Mouse (Mus musculus) lung, embryonic 16.5 days (tissue): ENCODE measurements around the gene Ube2v1. TPM values are rescaled to one million over a fixed set of nuclear protein-coding genes. Genes with fewer than 3 reads are reported as not detected.

ENCODE experiments used
- ATAC-seq: fragments of 200-750 bp; cut with Nextera tagmentation; 2 replicates; pipeline ENCODE4 v1.8.0; 2017; ENCODE audit warnings: low read depth, mild to moderate bottlenecking, moderate library complexity
- H3K27ac ChIP-seq: fragments of 300-500 bp; sonication (generic); 2 replicates; pipeline ENCODE4 v1.5.1; 2014; ENCODE audit warnings: mild to moderate bottlenecking, control low read depth, low read length
- H3K27me3 ChIP-seq: fragments of 300-500 bp; sonication (generic); 2 replicates; pipeline ENCODE4 v1.6.1; 2014; ENCODE audit warnings: low read depth, low read length, mixed read lengths; ENCODE audit not compliant: control insufficient read depth, insufficient read depth
- H3K36me3 ChIP-seq: fragments of 300-500 bp; sonication (generic); 2 replicates; pipeline ENCODE4 v1.6.1; 2014; ENCODE audit warnings: low read length; ENCODE audit not compliant: control insufficient read depth, insufficient read depth
- H3K4me1 ChIP-seq: fragments of 300-500 bp; sonication (generic); replicated peaks from 2 replicates; pipeline ENCODE4 v1.6.1; 2014; ENCODE audit warnings: low read length, mixed read lengths; ENCODE audit not compliant: control insufficient read depth, insufficient read depth
- H3K4me2 ChIP-seq: fragments of 300-500 bp; sonication (generic); 2 replicates; pipeline ENCODE4 v1.6.1; 2014; ENCODE audit warnings: low read depth, low read length, control low read depth
- H3K4me3 ChIP-seq: fragments of 300-500 bp; sonication (generic); 2 replicates; pipeline ENCODE4 v1.5.1; 2014; ENCODE audit warnings: mild to moderate bottlenecking, low read length, control low read depth
- H3K9ac ChIP-seq: fragments of 300-500 bp; sonication (generic); 2 replicates; pipeline ENCODE4 v1.6.1; 2014; ENCODE audit warnings: low read length, control low read depth
- H3K9me3 ChIP-seq: fragments of 300-500 bp; sonication (generic); 2 replicates; pipeline ENCODE4 v1.6.1; 2016; ENCODE audit warnings: low read length; ENCODE audit not compliant: control insufficient read depth
- WGBS: fragments of 180-500 bp; shearing (Covaris S2); extraction: QIAGEN DNeasy Blood & Tissue Kit; methylation state at CpG from one replicate; pipeline ENCODE4 v1.1.7; 2014; 5-methylcytosine and 5-hydroxymethylcytosine counted together
- polyA plus RNA-seq: library from polyadenylated mRNA; unstranded; fragments of >200 nt; fragmentation: Nextera tagmentation; extraction: Ambion mirVana; gene quantifications from 2 replicates; pipeline ENCODE4 v1.2.1, GENCODE M21; 2015

Ube2v1 gene
- polyA plus RNA-seq, 1 experiment from 2014 or later: 285 TPM

DNA sequence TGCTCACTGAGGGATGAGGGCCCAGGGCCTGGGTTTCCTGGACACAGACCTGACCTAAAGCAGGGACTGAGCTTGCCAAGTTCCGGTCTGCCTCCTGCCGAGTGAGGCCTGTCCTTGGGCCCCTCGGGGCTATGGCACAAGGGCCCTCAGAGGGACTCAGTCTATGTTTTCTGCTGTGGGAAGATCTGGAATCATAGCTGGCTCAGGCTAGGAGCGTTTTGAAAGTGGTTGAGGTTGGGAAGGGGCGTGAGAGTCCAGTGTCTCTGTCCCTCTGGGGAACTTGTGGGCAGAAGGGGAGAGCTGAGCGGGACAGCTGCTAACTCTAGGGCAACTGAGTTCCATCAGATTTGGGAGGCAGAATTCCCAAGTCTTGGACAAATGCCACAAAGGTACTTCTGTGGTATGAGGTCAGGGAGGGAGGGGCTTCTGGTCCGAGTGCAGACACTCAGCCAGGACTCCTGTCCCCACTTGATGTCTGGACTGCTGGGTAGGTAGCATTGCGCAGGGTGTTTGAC lies 31.4 kb downstream of the Ube2v1 start:
- peaks cover 50% of the 10 kb centered on the region for H3K4me1 ChIP-seq
- H3K9me3 ChIP-seq: no peaks in the 10 kb centered on the region
- no peak overlapping the region for H3K4me3 ChIP-seq
- no peak overlapping the region for H3K4me2 ChIP-seq
- H3K36me3 ChIP-seq: no peaks in the 10 kb centered on the region
- ATAC-seq: no peak
- 0 out of 2 replicates have a peak overlapping the region, but pooled peaks have one; percentile 19 for H3K27ac ChIP-seq
- WGBS: 45% methylated on average over 8 of the region's 8 CpGs
- no peaks in the 10 kb centered on the region for H3K27me3 ChIP-seq
- no peak overlapping the region for H3K9ac ChIP-seq

DNA sequence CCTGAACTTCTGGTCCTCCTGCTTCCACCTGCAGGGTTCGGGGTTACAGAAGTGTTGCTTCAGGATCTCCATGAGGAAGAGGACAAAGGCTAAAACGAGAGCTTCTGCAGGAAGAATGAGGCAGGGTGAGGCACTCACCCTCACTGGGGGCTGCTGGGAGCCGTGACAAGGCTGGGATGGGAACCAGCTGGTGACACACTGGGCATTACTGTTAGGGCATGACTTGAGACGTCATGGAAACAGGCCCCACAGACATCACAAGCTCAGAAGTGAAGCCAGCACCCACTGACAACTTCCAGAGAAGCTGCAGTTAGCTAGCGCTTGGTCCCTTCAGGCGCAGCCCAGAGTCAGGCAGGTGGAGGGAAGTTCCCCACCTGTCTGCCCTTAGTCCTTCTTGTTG lies 32.0 kb downstream of the Ube2v1 start:
- peaks cover 53% of the 10 kb centered on the region for H3K4me1 ChIP-seq
- no peaks in the 10 kb centered on the region for H3K36me3 ChIP-seq
- no peaks in the 10 kb centered on the region for H3K9me3 ChIP-seq
- H3K4me3 ChIP-seq: no peak overlapping the region
- 62% methylated on average over 6 of the region's 6 CpGs for WGBS
- H3K27me3 ChIP-seq: no peaks in the 10 kb centered on the region
- no peak overlapping the region for H3K9ac ChIP-seq
- no peak overlapping the region for H3K27ac ChIP-seq
- ATAC-seq: no peak
- no peak overlapping the region for H3K4me2 ChIP-seq

DNA sequence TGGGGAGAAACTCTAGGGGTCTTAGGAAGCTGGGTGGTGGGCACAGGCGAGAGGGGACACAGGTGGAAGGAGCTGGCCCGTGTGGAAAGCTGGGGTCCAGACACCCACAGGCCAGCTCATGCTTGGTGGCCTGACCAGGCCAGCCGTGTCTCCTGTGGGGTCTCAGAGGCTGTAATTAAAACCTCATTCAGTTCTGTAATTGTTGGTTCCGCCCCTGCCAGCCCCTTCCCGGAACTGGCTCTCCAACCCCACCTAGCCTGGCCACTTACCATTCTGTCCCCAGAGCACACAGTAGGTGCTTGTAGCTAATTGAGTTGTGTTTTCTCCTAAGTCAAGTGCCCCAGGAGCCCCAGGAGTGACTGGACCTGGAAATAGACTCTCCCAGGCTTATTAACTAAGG lies 32.7 kb downstream of the Ube2v1 start:
- no peaks in the 10 kb centered on the region for H3K27me3 ChIP-seq
- peaks cover 54% of the 10 kb centered on the region for H3K4me1 ChIP-seq
- WGBS: 77% methylated on average over 5 of the region's 5 CpGs
- H3K4me3 ChIP-seq: no peak overlapping the region
- ATAC-seq: no peak
- no peak overlapping the region for H3K4me2 ChIP-seq
- no peaks in the 10 kb centered on the region for H3K36me3 ChIP-seq
- peak overlapping the region; percentile 14 for H3K27ac ChIP-seq
- no peak overlapping the region for H3K9ac ChIP-seq
- H3K9me3 ChIP-seq: no peaks in the 10 kb centered on the region

DNA sequence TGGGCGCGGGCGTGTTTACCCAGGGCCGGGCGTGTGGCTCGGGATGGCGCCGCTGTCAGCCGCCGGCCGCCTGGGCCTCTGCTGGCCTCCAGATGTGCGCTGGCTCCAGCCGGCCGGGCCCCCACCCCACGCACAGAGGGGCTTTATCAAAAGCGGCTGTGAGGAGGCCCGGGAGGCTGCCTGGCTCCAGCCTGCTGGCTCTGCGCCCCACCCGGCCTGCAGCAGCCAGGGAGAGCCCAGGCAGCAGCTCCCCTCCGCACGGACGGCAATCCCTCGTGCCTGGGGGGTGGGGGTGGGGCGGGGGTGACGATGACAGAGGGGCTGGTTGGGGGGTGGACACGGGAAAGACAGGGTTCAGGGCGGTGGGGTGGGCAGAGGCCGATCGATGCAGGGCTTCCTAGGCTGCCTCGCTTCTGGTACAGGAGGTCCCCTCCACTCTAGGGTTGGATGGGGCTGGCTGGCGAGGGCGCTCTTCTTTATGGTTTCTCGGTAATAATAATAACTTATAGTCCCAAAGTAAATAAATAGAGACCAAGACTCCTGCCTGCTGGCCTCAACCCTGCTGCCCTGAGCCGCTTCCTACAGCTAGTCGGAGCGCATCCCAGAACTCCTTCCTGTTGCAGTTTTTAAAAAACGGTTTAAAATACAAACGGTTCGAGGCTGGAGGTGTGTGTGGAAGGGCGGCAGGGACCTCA lies 34.3 kb downstream of the Ube2v1 start:
- Histone ChIP-seq H3K4me3 (peak overlapping the region; percentile 32), H3K9me3 (no peaks in the 10 kb centered on the region), H3K36me3 (no peaks in the 10 kb centered on the region), H3K4me1 (peaks cover 65% of the 10 kb centered on the region), H3K4me2 (peak overlapping the region; percentile 60), H3K27me3 (no peaks in the 10 kb centered on the region), H3K9ac (peak overlapping the region; percentile 70), H3K27ac (peak overlapping the region; percentile 98)
- ATAC-seq: peak; percentile 77
- WGBS: 20% methylated on average over 36 of the region's 40 CpGs

DNA sequence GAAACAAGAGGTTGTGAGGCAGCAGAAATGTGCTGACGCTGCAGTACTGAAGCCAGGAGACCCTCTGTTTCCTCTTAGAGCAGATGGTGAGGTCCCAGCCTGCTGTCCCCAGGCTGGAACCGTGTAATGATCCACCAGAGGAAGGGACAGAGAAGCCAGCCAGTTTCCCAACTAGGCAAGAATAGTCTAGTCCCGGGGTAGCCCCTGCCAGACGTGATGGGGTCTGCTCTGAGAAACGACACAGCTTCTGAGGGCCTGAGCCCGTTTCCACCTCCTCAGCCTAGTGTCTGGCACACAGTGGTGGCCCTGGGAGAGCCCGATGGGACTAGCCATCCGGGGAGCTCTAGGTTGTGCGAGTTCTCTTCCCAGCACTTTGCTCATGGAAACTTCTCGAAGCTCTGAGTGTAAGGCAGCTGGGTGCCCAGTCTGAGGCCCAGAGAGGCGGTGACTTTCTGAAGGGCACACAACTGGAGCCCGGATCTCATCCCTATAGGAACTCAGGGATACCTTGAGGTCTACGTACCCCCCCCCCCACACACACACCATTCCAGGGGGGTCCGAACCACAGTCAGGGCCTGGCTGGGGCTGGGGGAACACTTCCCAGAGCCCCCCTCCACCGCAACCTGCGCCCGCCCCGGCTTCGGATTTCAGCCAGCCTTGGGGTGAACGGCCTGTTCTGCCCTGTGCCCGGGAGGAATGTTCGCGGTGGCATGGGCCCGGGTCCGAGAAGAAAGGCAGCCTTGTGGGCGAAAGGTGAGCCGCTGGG lies 35.0 kb downstream of the Ube2v1 start:
- Histone ChIP-seq H3K4me1 (peaks cover 63% of the 10 kb centered on the region), H3K9ac (peak overlapping the region; percentile 70), H3K4me2 (peak overlapping the region; percentile 60), H3K4me3 (peak overlapping the region; percentile 32), H3K27me3 (no peaks in the 10 kb centered on the region), H3K27ac (peak overlapping the region; percentile 98), H3K36me3 (no peaks in the 10 kb centered on the region), H3K9me3 (no peaks in the 10 kb centered on the region)
- peak; percentile 23; the same call in 1 of the 2 replicates for ATAC-seq
- WGBS: 24% methylated on average over 26 of the region's 27 CpGs

DNA sequence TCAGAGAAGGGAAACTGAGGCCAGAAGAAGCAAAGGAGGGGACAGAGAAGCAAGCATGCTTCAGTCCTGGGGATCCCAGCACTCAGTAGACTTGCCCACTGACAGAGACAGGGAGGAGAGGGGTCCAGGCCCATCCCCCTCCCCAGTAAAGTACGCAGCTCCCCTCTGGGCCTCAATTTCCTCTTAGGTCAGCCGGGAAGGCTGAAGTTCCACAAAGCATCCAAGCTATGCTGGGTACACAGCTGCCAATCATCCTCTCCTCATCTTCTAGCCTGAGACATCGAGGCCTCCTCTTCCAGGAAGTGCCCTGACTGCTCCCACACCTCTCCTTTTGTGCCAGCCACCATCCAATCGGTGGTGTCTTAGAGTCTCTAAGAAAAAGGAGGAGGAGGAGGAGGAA lies 35.6 kb downstream of the Ube2v1 start:
- no peaks in the 10 kb centered on the region for H3K27me3 ChIP-seq
- ATAC-seq: no peak
- H3K36me3 ChIP-seq: no peaks in the 10 kb centered on the region
- H3K9me3 ChIP-seq: no peaks in the 10 kb centered on the region
- H3K27ac ChIP-seq: peak overlapping the region; percentile 98
- H3K4me3 ChIP-seq: no peak overlapping the region
- WGBS: 25% methylated on average over 4 of the region's 4 CpGs
- H3K4me1 ChIP-seq: peaks cover 63% of the 10 kb centered on the region
- H3K9ac ChIP-seq: no peak overlapping the region
- peak overlapping the region; percentile 14; the same call in 1 of the 2 replicates for H3K4me2 ChIP-seq

DNA sequence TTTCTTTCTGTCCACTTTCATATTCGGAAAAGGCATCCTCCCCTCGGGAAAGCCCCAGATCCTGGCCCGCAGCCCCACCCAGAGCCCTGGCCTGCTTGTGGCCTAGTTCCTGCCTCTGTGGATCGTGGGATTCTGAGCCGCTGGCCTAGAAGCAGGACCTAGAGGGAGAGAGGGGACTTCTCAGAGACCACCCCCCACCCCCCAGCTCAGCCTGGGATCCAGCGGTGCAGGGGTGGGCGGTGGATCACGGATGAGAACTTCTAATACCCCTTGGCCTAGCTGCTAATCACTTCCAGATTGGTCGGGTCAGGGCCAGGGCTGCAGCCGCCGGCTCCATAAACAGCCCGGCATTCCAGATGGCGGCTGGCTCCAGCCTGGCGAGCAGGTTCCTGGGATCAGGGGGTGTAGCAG lies 36.1 kb downstream of the Ube2v1 start:
- H3K27ac ChIP-seq: peak overlapping the region; percentile 98
- no peaks in the 10 kb centered on the region for H3K36me3 ChIP-seq
- WGBS: 34% methylated on average over 14 of the region's 14 CpGs
- peaks cover 62% of the 10 kb centered on the region for H3K4me1 ChIP-seq
- H3K4me2 ChIP-seq: peak overlapping the region; percentile 14; the same call in 1 of the 2 replicates
- H3K4me3 ChIP-seq: peak overlapping the region; percentile 6; the same call in 1 of the 2 replicates
- no peaks in the 10 kb centered on the region for H3K27me3 ChIP-seq
- no peak for ATAC-seq
- peak overlapping the region; percentile 67 for H3K9ac ChIP-seq
- no peaks in the 10 kb centered on the region for H3K9me3 ChIP-seq

DNA sequence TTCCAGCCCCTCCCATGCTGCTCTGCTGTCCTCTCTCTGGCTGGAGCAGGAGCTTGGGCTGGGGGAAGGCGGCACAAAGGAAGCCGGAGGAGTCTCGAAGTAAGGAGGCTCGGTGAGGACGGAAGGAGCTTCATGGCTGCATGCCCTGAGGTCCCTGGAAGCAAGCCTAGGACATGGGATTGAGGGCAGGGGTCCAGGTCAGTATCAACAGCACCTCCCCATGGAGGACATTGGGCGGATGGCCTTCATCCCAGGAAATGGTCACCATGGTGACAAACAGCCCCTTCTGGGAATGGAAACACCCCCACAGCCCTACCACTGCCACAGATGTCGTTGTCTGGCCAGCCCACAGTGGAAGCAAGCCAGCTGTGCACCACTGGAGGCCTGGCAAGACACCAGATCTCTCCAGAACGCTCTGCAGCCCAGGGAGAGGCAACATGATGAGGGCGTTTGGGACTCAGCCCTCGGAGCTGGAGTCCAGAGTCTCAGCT lies 37.4 kb downstream of the Ube2v1 start:
- H3K36me3 ChIP-seq: no peaks in the 10 kb centered on the region
- H3K4me2 ChIP-seq: peak overlapping the region; percentile 28; the same call in 1 of the 2 replicates
- 19% methylated on average over 10 of the region's 10 CpGs for WGBS
- H3K27me3 ChIP-seq: no peaks in the 10 kb centered on the region
- peak overlapping the region; percentile 3; the same call in 1 of the 2 replicates for H3K4me3 ChIP-seq
- ATAC-seq: peak; percentile 78
- H3K4me1 ChIP-seq: peaks cover 56% of the 10 kb centered on the region
- H3K9me3 ChIP-seq: no peaks in the 10 kb centered on the region
- peak overlapping the region; percentile 98 for H3K27ac ChIP-seq
- H3K9ac ChIP-seq: peak overlapping the region; percentile 26; the same call in 1 of the 2 replicates
